Mouse (Mus musculus) neural tube, embryonic 15.5 days (tissue): Measurements from ENCODE around the gene Ninl. TPM values are rescaled to one million over a fixed set of nuclear protein-coding genes. Genes with fewer than 3 reads are reported as not detected.

Experiments
- ATAC-seq: fragments of 200-750 bp; cut with Nextera tagmentation; 2 replicates; pipeline ENCODE4 v1.8.0; 2017; ENCODE audit warnings: mild to moderate bottlenecking, moderate TSS enrichment, moderate library complexity; ENCODE audit not compliant: low FRiP score
- H3K27ac ChIP-seq: fragments of 300-500 bp; sonication (generic); replicated peaks from 2 replicates; pipeline ENCODE4 v1.5.1; 2015; ENCODE audit warnings: mild to moderate bottlenecking, inconsistent platforms
- H3K27me3 ChIP-seq: fragments of 300-500 bp; sonication (generic); replicated peaks from 2 replicates; pipeline ENCODE4 v1.6.1; 2015; ENCODE audit warnings: inconsistent platforms
- H3K36me3 ChIP-seq: fragments of 300-500 bp; sonication (generic); 2 replicates; pipeline ENCODE4 v1.6.1; 2015; ENCODE audit warnings: inconsistent platforms
- H3K4me1 ChIP-seq: fragments of 300-500 bp; sonication (generic); 2 replicates; pipeline ENCODE4 v1.6.1; 2015; ENCODE audit warnings: inconsistent platforms
- H3K4me2 ChIP-seq: fragments of 300-500 bp; sonication (generic); 2 replicates; pipeline ENCODE4 v1.6.1; 2015; ENCODE audit warnings: inconsistent platforms, mild to moderate bottlenecking, moderate library complexity
- H3K4me3 ChIP-seq: fragments of 300-500 bp; sonication (generic); replicated peaks from 2 replicates; pipeline ENCODE4 v1.5.1; 2015; ENCODE audit warnings: mild to moderate bottlenecking, inconsistent platforms
- H3K9ac ChIP-seq: fragments of 300-500 bp; sonication (generic); replicated peaks from 2 replicates; pipeline ENCODE4 v1.6.1; 2015; ENCODE audit warnings: mild to moderate bottlenecking, inconsistent platforms
- H3K9me3 ChIP-seq: fragments of 300-500 bp; sonication (generic); replicated peaks from 2 replicates; pipeline ENCODE4 v1.6.1; 2016; ENCODE audit warnings: inconsistent platforms
- WGBS: fragments of 180-500 bp; shearing (Covaris S2); methylation state at CpG from one replicate; pipeline ENCODE4 v1.1.7; 2015; ENCODE audit warnings: mixed read lengths; 5-methylcytosine and 5-hydroxymethylcytosine counted together
- polyA plus RNA-seq: library from polyadenylated mRNA; unstranded; fragments of >200 nt; fragmentation: Nextera tagmentation; extraction: Ambion mirVana; gene quantifications from 2 replicates; pipeline ENCODE4 v1.2.1, GENCODE M21; 2015

Gene Ninl
- polyA plus RNA-seq, 1 experiment from 2014 or later, result 2.9 TPM

DNA sequence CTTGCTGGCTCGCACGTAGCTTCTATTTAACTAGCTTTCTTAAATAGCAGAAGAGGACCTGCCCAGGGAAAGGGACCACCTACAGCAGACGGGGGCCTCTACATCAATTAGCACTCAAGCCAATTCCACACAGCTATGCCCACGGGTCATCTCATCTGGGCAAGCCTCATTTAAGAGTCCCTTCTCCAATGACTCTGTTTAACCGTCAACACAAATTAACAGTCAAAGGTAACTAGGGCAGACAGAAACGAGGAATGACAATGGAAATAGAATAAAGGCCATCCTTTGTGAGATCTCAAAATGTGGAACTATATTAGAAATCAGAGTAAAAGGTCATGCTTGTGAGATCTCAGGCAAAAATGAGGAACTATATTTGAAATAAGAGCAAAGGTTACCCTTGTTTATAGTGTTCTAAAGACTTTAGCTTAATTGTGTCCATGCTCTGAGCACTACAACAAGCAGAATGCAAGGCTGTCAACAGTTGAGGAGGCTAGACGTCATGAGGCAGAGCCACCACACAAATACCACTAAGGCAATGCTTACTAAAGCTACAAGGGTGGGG is 143.4 kb downstream of the Ninl start:
- no peak overlapping the region for H3K27ac ChIP-seq

DNA sequence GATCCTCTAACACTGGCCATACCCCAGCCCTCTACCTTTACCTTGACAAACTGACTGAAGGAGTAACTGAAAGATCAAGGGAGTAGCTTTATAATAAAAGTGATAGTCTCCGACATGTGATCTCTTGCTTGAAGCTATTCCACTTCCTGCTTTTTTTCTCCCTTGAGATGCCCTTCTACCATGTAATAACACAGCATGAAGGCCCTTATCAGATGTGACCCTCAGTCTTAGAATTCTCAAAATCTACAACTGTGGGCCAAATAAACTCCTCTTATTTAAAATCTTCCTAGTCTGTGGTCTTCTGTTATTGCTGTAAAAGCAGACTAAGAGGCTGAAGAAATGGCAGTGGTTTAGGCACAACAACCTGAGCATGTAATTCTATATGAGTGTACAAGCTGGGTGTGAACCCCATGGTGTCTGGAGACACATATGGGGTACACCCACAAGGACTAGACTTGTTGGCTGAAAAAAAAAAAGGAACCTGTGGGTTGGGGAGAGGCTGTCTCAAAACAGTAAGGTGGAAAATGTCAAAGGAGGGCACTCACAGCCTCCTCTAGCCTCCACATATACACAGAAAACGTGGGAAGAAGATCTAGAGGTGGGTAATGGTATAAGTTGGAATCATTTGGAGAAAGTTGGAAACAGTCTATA is 144.4 kb downstream of the Ninl start:
- Histone ChIP-seq H3K36me3 (no peaks in the 10 kb centered on the region), H3K9ac (no peak overlapping the region), H3K27me3 (no peaks in the 10 kb centered on the region), H3K9me3 (no peaks in the 10 kb centered on the region), H3K4me2 (no peak overlapping the region), H3K4me3 (no peak overlapping the region), H3K4me1 (0 out of 2 replicates have a peak, but pooled peaks cover 4% of the 10 kb centered on the region), H3K27ac (no peak overlapping the region)
- WGBS, result 97% methylated on average over 2 of the region's 2 CpGs
- ATAC-seq, result no peak

More for the DNA sequence above, 143.4 kb downstream of the Ninl start:
- Histone ChIP-seq H3K4me1 (0 out of 2 replicates have a peak, but pooled peaks cover 4% of the 10 kb centered on the region), H3K4me2 (no peak overlapping the region), H3K9me3 (no peaks in the 10 kb centered on the region), H3K4me3 (no peak overlapping the region), H3K9ac (no peak overlapping the region), H3K36me3 (0 out of 2 replicates have a peak, but pooled peaks cover 5% of the 10 kb centered on the region), H3K27me3 (no peaks in the 10 kb centered on the region)
- 79% methylated on average over 7 of the region's 7 CpGs for WGBS
- ATAC-seq, result no peak

- ATAC-seq, result no peak
- WGBS, result 90% methylated on average over 2 of the region's 2 CpGs
- H3K4me3 ChIP-seq, result no peak overlapping the region
- H3K4me2 ChIP-seq, result no peak overlapping the region
- H3K9me3 ChIP-seq, result no peaks in the 10 kb centered on the region
- no peak overlapping the region for H3K9ac ChIP-seq
- H3K27ac ChIP-seq, result no peak overlapping the region
- no peaks in the 10 kb centered on the region for H3K4me1 ChIP-seq
- H3K36me3 ChIP-seq, result 0 out of 2 replicates have a peak, but pooled peaks cover 2% of the 10 kb centered on the region
- H3K27me3 ChIP-seq, result no peaks in the 10 kb centered on the region
Measured at GRCm38 (mm10) chr2:150887370-150887769, 151.8 kb downstream of the Ninl start.

GRCm38 (mm10) chr2:150886315-150886714 is 152.9 kb downstream of the Ninl start:
- no peaks in the 10 kb centered on the region for H3K4me1 ChIP-seq

GRCm38 (mm10) chr2:150885814-150886213 is 153.4 kb downstream of the Ninl start:
- no peaks in the 10 kb centered on the region for H3K4me1 ChIP-seq
- no peak for ATAC-seq
- peaks cover 4% of the 10 kb centered on the region; the same call in 1 of the 2 replicates for H3K36me3 ChIP-seq
- H3K9ac ChIP-seq, result no peak overlapping the region
- H3K4me2 ChIP-seq, result no peak overlapping the region
- no peak overlapping the region for H3K27ac ChIP-seq
- no peak overlapping the region for H3K4me3 ChIP-seq
- H3K9me3 ChIP-seq, result no peaks in the 10 kb centered on the region
- H3K27me3 ChIP-seq, result no peaks in the 10 kb centered on the region
- 83% methylated on average over 1 of the region's 1 CpGs for WGBS

More at GRCm38 (mm10) chr2:150886315-150886714, 152.9 kb downstream of the Ninl start:
- H3K36me3 ChIP-seq, result peaks cover 4% of the 10 kb centered on the region; the same call in 1 of the 2 replicates
- H3K27ac ChIP-seq, result no peak overlapping the region
- ATAC-seq, result no peak
- H3K9me3 ChIP-seq, result no peaks in the 10 kb centered on the region
- H3K4me2 ChIP-seq, result no peak overlapping the region
- no peaks in the 10 kb centered on the region for H3K27me3 ChIP-seq
- no peak overlapping the region for H3K9ac ChIP-seq
- no peak overlapping the region for H3K4me3 ChIP-seq

GRCm38 (mm10) chr2:150884779-150885110 is 154.4 kb downstream of the Ninl start:
- WGBS, result 100% methylated on average over 1 of the region's 1 CpGs
- Histone ChIP-seq H3K36me3 (peaks cover 4% of the 10 kb centered on the region; the same call in 1 of the 2 replicates), H3K9me3 (no peaks in the 10 kb centered on the region), H3K27ac (no peak overlapping the region), H3K4me1 (no peaks in the 10 kb centered on the region), H3K27me3 (no peaks in the 10 kb centered on the region), H3K9ac (no peak overlapping the region), H3K4me3 (no peak overlapping the region), H3K4me2 (no peak overlapping the region)
- no peak for ATAC-seq

Other genes starting within 250 kb of the Ninl start
- 126 and 148 TPM in 2 replicates for gene Abhd12, start 134.6 kb downstream of the Ninl start, polyA plus RNA-seq
- gene Gins1, start 134.0 kb downstream of the Ninl start, polyA plus RNA-seq, result 12.8 and 16.1 TPM in 2 replicates
- 37.8 and 40.1 TPM in 2 replicates for gene Nanp, start within 50 bp of the Ninl start, polyA plus RNA-seq
- gene Gm14151, start 53.0 kb upstream of the Ninl start, polyA plus RNA-seq, result not detected in 2 replicates
- gene Gm14147, start 58.9 kb upstream of the Ninl start, polyA plus RNA-seq, result not detected in 2 replicates